Mouse (Mus musculus): ENCODE data around the gene Olfr692.

DNA sequence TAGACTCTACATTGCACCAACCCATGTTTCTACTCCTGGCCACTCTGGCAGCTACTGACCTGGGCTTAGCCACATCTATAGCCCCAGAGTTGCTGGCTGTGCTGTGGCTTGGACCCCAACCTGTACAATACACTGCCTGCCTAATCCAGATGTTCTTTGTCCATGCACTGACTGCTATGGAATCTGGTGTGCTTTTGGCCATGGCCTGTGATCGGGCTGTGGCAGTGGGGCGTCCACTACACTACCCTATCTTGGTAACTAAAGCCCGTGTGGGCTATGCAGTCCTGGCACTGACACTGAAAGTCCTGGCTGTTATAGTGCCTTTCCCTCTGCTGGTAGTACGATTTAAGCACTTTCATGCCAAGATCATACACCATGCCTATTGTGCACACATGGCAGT lies 491 bp downstream of the Olfr692 start:
- TF ChIP-seq CTCF (IDR thresholded peaks at IDR 0.05; ENCODE audit: extremely low read depth, insufficient read length, insufficient replicate concordance, low read depth, low read length): no peak
- TF ChIP-seq POLR2A (IDR thresholded peaks at IDR 0.05; ENCODE audit: low read depth, low read length): no peak
